Mouse (Mus musculus) cerebellum, postnatal 4 days (tissue): ENCODE results near the gene Zcchc14.
"Not testable (repeated sequence)": the region's sequence is repeated elsewhere in the genome, so short reads cannot be mapped to it uniquely, and the experiment has no call there.

ENCODE experiments used
- DNase-seq, 2 experiments: peaks; one replicate each; pipeline ENCODE4 v3.0.0; 2022; ENCODE audit warnings: low spot score in 2 of 2, mixed read lengths in 1 of 2

The Zcchc14 gene

GRCm38 (mm10) chr8:121623043-121623442 is 29.7 kb downstream of the Zcchc14 start:
- no peak for DNase-seq

- no peak for DNase-seq
Measured at GRCm38 (mm10) chr8:121621879-121622278, 30.8 kb downstream of the Zcchc14 start.

- peak in 1 of 2 experiments; percentile 34 for DNase-seq
Measured at GRCm38 (mm10) chr8:121620801-121621516, 31.7 kb downstream of the Zcchc14 start.

GRCm38 (mm10) chr8:121619401-121619995 is 33.2 kb downstream of the Zcchc14 start:
- no peak for DNase-seq

- DNase-seq, result no peak
Measured at GRCm38 (mm10) chr8:121613419-121613818, 39.3 kb downstream of the Zcchc14 start.

- DNase-seq, result no peak
Measured at GRCm38 (mm10) chr8:121609916-121610315, 42.8 kb downstream of the Zcchc14 start.

GRCm38 (mm10) chr8:121609251-121609650 is 43.5 kb downstream of the Zcchc14 start:
- DNase-seq, result no peak

GRCm38 (mm10) chr8:121607661-121608060 is 45.0 kb downstream of the Zcchc14 start:
- DNase-seq, result no peak

GRCm38 (mm10) chr8:121603801-121604200 is 48.9 kb downstream of the Zcchc14 start:
- no peak for DNase-seq

GRCm38 (mm10) chr8:121602860-121603259 is 49.8 kb downstream of the Zcchc14 start:
- DNase-seq, result peak in 1 of 2 experiments; percentile 72

GRCm38 (mm10) chr8:121602411-121602810 is 50.3 kb downstream of the Zcchc14 start:
- no peak for DNase-seq

GRCm38 (mm10) chr8:121599842-121600241 is 52.9 kb downstream of the Zcchc14 start:
- no peak for DNase-seq

GRCm38 (mm10) chr8:121598892-121599291 is 53.8 kb downstream of the Zcchc14 start:
- DNase-seq, result peak; percentile 63 to 86

- no peak for DNase-seq
Measured at GRCm38 (mm10) chr8:121598190-121598589, 54.5 kb downstream of the Zcchc14 start.

GRCm38 (mm10) chr8:121597492-121597891 is 55.2 kb downstream of the Zcchc14 start:
- DNase-seq, result not testable (repeated sequence)

- no peak for DNase-seq
Measured at GRCm38 (mm10) chr8:121593983-121594382, 58.7 kb downstream of the Zcchc14 start.

- DNase-seq, result no peak
Measured at GRCm38 (mm10) chr8:121593293-121593692, 59.4 kb downstream of the Zcchc14 start.

GRCm38 (mm10) chr8:121591178-121592066 is 61.3 kb downstream of the Zcchc14 start:
- DNase-seq, result peak in 1 of 2 experiments; percentile 24

GRCm38 (mm10) chr8:121590203-121591177 is 62.2 kb downstream of the Zcchc14 start, which contains the start of gene Map1lc3b:
TSS of gene Map1lc3b (plus strand) at chr8:121590361.
- peak; percentile 97 to 98 for DNase-seq

GRCm38 (mm10) chr8:121589205-121589726 is 63.4 kb downstream of the Zcchc14 start:
- no peak for DNase-seq

- DNase-seq, result no peak
Measured at GRCm38 (mm10) chr8:121588750-121589149, 64.0 kb downstream of the Zcchc14 start.
